Mouse (Mus musculus) heart, adult 2 months (tissue): ENCODE measurements around the gene Eif4e3.

Experiments used
- CTCF ChIP-seq: fragments of 200-600 bp; IDR thresholded peaks from 2 replicates; pipeline ENCODE4 v1.8.1; 2022; ENCODE audit warnings: antibody characterized with exemption, mild to moderate bottlenecking, moderate library complexity
- EP300 ChIP-seq: fragments of 200-500 bp; IDR thresholded peaks from 2 replicates; pipeline ENCODE4 v1.6.1; 2011; ENCODE audit warnings: low read depth, low read length, control low read depth; ENCODE audit not compliant: insufficient read depth
- POLR2A ChIP-seq: fragments of 200-500 bp; IDR thresholded peaks from 2 replicates; pipeline ENCODE4 v1.6.1; 2011; ENCODE audit warnings: mild to moderate bottlenecking, low read depth, low read length, control low read depth; ENCODE audit not compliant: insufficient read depth

DNA sequence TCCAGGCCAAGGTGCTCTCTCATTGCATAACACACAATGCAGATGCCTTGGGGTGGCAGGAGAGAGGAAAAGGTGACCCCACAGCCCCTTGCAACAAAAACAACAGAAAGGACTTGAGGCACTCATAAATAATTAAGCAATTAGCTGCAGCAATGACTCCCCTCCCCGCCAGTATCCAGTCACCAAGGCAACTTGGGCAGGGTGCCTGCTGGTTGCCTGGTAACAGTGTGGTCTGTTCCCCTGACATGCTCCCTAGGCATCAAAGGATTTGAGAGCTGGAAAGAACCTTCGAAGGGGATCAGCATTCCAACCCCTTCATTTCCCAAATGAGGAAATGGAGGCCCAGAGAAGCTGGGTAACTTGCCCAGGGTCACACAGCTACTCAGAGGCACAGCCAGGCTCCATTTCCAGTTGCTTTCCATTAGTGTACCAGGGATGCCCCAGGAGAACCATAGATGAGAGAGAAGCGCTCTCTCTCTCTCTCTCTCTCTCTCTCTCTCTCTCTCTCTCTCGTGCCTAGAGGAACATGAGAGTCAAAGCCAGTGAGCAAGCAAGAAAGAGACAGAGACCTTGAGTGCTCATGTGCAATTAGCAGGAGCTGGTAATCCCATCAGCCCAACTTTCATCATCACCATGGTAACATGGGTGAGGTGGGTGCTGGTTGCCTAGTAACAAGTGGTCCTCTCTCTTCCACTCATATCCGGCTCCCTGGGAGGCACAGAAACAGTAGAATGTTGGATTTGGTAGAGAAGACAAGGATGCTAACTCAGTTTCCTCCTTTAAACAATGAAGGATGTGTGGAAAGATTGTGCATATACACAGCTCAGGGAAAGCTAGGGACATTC, 3.1 kb upstream of the Eif4e3 start:
- TF ChIP-seq POLR2A (no peak), CTCF (no peak), EP300 (no peak)
